Comparison of ENCODE assay signal across 24 mouse cellular contexts in genomic region chr7:111189731-111190130, GRCm38 (mm10).
"Had no signal": no experiment of that assay in that cellular context is flagged by ENCODE, and none has a peak within 500 bp of the region (broad histone marks: within the 10 kb centered on the region; RNA-seq: fewer than 3 reads in every experiment).

No protein-coding gene starts in this region.

- H3K36me3 ChIP-seq: heart, embryonic 10.5 days; heart, embryonic 12.5 days; hindbrain, embryonic 10.5 days; hindbrain, embryonic 12.5 days; hindbrain, embryonic 15.5 days; limb, embryonic 13.5 days; liver, embryonic 13.5 days; liver, embryonic 15.5 days had no signal

- H3K27ac ChIP-seq: gastrocnemius, adult 2 months; heart, embryonic 10.5 days; hindbrain, embryonic 10.5 days; hindbrain, embryonic 12.5 days; hindbrain, embryonic 15.5 days; hindbrain, postnatal 0 days; left cerebral cortex, adult 2 months; limb, embryonic 13.5 days; liver, embryonic 13.5 days; liver, embryonic 15.5 days had no signal

- ATAC-seq: hindbrain, postnatal 0 days; intestine, embryonic 16.5 days had no signal

- H3K27me3 ChIP-seq: heart, embryonic 12.5 days; hindbrain, embryonic 12.5 days; hindbrain, embryonic 15.5 days; limb, embryonic 13.5 days; liver, embryonic 15.5 days had no signal

- H3K4me2 ChIP-seq: heart, embryonic 12.5 days; hindbrain, embryonic 12.5 days; hindbrain, embryonic 15.5 days; limb, embryonic 13.5 days; liver, embryonic 11.5 days; liver, embryonic 13.5 days; liver, embryonic 15.5 days had no signal

- H3K4me1 ChIP-seq: liver, embryonic 13.5 days; liver, embryonic 15.5 days had no signal

- DNase-seq: gastrocnemius, adult 2 months; gastrocnemius, postnatal 10 days; gastrocnemius, postnatal 25 days; heart, adult 18-20 months; heart, postnatal 10 days; heart, postnatal 4 days; kidney, adult 11 months; kidney, adult 2 months; kidney, adult 9 months; kidney, postnatal 14 days; kidney, postnatal 36 days; liver; liver, embryonic 13.5 days had no signal

- H3K9me3 ChIP-seq: heart, embryonic 10.5 days; heart, embryonic 12.5 days; hindbrain, embryonic 10.5 days; hindbrain, embryonic 12.5 days; hindbrain, embryonic 15.5 days; limb, embryonic 13.5 days; liver, embryonic 13.5 days; liver, embryonic 15.5 days had no signal

- H3K4me3 ChIP-seq: gastrocnemius, adult 2 months; heart, embryonic 10.5 days; heart, embryonic 12.5 days; hindbrain, embryonic 10.5 days; hindbrain, embryonic 12.5 days; hindbrain, embryonic 15.5 days; left cerebral cortex, adult 2 months; limb, embryonic 13.5 days; liver, embryonic 13.5 days; liver, embryonic 15.5 days had no signal

- H3K9ac ChIP-seq: heart, embryonic 12.5 days; hindbrain, embryonic 12.5 days; hindbrain, embryonic 15.5 days; limb, embryonic 13.5 days; liver, embryonic 13.5 days; liver, embryonic 15.5 days had no signal
